Mouse (Mus musculus): ENCODE measurements around the gene Bach2.

The Bach2 gene

DNA sequence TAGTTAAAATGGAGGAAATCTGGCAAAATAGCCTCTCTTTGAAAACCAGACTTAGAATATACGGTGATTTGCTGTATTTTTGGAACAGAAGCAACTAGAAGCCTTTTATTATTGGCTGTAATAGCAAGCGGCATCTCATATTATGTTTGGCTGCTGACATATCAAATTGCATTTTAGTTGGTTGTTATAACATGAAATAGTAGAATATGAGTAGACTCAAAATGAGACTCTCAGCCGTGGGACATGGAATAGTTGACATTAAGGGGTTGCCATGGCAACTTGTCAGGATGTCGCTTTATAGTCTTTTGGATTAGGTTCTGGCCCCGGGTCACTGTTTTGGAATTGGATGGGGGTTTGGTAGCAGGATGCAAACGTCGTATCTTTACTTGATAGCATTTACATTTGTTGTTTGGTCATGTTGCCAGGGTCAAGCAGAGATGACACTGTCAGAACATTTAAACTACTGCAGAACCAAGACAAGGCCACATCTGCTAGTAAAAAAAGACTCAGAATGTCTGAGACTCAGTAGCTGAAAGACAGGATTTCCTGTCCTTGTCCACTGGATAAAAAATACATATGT lies 55.2 kb downstream of the Bach2 start:
- DNase-seq (ENCODE audit: low spot score in 2 of 2), result no peak

DNA sequence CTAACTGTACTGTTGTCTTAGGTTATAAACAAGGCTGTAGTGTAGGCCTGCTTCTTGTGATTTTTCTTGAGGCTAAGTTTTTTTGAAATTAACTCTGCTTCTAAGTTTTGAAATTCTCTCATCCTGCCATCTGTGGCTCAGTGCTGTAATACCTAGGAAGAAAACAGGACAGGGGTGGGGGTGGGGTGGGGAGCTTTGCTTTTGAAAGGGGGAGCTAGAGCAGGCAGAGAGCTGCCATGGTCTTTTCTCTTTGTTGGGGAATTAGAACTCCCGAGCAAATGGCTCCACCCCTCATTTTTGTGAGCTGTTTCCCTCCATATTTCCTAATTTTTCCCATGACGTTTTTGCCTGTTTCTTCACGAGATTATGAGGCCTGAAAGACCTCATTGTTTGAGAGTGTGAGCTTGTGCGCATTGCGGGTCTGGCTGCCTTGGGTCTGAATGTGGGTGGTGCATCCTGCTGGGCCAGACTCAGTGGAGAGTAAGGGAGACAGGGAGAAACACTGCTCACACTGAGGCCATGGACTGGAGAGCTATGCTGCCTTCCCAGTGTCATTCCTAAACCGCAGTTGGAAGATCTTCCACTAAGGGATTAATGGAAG lies 58.6 kb downstream of the Bach2 start:
- no peak for DNase-seq (ENCODE audit: low spot score in 2 of 2)

DNA sequence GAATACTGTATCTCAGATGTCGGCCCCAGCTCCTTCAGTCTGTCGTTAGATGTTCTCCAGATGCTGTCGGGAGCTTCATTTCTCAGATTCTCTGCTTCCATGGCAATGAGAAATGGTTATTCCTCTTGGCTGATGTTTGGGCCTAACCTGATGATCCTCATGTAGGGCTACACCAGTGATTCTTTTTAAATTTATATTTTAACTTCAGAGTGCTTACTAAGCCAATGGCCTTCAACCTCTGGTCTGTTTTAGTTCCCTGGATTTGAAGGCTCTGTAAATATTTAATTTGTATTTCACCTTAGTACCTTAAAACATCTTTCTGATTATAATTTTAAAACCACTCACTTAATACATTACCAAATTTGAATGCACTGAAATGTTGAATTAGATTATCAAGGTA lies 60.6 kb downstream of the Bach2 start:
- no peak for DNase-seq (ENCODE audit: low spot score in 2 of 2)

DNA sequence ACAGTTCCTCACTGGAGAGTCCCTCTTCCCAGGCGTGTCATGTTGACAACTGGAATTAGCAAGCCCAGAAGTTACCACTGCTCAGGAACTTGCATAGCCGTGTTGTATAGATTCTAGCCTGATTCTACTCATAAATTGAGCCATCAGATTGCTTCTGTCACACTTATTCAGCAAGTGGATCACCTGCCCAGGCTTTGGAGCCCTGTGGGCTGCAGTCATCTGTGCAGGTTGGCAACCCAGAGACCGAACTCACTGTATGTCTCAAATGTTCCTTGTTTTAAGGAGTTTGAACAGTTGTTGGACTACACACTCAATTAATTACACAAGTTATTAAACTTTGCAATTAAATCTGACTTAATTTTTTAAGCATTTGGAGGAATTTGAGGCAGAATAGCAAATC lies 61.4 kb downstream of the Bach2 start:
- no peak for DNase-seq (ENCODE audit: low spot score in 2 of 2)

DNA sequence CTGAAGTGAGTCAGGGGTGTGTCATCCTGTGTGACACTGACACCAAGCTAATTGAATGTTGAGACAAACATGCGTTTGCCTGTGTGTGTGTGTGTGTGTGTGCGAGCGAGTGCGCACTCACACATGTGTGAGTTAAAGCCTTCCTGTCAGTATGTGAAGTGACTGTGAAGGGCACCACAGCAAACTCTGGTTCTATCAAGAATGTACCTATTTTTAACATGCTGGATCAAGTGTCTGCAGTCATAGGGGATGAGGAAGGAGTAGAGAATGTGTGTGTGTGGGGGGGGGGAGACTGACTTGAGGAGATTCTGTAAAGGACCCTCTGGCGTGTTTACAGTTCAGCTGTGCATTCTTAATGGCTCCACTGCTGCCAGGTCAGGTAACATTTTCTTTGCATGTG lies 64.1 kb downstream of the Bach2 start:
- DNase-seq (ENCODE audit: low spot score in 2 of 2), result no peak

DNA sequence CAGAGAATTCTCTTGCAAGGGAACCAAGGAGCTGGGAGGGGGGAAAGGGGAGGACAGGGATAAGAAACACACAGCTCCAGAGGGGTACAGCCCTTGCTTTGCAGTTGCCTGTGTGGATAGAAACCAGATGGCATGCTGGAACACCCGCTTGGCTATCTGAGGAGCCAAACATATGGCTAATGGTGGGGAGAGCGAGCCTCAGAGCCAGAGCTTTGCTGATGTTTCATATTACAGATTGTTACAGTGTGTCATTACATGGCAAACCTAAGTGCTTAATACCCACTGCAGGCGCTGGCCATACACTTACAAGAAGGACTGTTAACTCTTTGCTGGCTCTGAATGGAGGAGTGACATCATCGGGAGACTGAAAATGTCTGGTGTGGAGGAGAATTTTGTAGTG lies 64.5 kb downstream of the Bach2 start:
- DNase-seq (ENCODE audit: low spot score in 2 of 2), result no peak

DNA sequence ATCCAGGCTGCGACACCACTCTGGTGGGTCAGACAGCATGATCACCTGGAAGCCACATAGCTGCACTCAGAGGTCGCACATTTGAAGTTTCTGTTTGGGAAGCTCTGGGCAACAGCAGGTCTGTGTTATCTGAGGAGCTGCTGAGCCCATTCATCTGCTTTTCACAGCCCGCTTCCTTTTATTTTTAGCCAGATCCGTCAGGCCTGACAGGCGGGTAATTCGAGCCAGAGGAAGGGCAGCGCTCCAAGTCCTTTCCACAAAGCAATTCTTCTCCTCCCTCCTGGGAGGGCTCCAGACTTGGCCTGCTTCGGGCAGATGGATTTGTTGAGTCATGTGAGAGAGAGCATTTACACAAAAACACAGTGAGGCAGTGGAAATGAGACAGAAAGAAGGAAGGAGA lies 65.1 kb downstream of the Bach2 start:
- no peak for DNase-seq (ENCODE audit: low spot score in 2 of 2)

DNA sequence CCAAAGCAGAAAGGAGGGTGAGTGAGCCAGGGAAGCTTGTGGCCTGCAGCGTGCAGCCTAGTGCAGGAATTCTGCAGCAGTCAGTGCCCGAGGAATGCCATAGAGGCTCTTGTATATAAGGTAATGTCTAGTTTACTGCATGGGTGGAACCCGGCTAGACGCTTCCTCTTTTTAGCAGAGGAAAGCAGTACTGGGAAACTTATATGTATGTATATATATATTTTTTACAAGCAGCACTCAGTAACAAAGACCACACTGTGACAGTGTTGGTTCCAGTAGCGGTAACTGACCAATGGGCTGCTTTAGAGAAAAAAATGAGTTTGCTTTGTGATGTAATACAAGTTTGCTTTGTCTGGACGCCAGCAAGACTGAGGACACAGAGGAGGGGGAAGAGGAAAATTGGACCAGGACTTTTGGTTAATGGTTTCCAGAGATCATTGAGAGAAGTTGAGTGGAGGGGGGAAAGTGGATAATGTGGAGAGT lies 65.7 kb downstream of the Bach2 start:
- no peak for DNase-seq (ENCODE audit: low spot score in 2 of 2)

DNA sequence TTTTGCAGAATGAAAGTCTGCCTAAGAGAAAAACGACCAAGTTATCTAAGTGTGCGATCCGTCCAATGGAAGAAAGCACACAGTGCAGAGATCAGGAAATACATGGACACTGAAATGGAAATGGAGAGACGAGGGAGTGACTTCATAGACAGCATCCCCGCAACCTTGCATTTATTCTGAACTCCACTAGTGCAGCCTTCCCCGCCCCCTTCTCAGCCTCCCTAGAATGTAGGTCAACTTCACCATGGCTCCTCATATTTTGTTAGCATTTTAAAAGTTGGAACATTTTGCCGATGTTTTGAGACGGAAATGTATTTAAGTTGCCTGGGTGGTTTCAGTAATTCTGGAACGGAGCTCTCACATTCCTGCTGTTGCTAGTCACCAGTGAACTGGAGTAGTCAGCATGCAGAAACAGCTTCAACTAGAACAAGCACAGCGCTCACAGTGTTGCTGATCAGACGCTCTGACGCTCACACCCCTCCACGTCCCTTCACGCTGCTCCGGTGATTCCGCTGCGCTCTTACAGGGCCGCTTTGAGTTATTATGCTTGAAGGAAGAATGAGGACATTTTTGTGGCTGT lies 66.5 kb downstream of the Bach2 start:
- DNase-seq (ENCODE audit: low spot score in 2 of 2), result no peak

DNA sequence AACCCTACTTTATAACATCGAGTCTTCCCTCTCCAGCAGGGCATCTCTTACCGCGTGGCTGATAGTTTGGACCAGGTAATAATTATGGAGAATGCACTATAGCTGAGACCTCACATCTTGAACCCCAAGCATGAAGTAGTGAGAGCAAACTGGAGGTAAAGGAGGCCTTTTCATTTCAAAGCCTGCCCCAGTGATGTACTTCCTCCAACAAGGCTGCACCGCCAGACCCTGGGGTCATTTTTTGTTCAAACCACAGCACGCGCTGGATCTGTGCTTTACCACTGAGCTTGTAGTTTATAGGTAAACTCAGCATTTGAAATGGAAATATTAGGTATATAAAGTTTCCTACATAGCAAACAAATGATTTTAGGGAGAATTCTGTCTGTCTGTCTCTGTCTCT lies 67.1 kb downstream of the Bach2 start:
- DNase-seq (ENCODE audit: low spot score in 2 of 2), result no peak

DNA sequence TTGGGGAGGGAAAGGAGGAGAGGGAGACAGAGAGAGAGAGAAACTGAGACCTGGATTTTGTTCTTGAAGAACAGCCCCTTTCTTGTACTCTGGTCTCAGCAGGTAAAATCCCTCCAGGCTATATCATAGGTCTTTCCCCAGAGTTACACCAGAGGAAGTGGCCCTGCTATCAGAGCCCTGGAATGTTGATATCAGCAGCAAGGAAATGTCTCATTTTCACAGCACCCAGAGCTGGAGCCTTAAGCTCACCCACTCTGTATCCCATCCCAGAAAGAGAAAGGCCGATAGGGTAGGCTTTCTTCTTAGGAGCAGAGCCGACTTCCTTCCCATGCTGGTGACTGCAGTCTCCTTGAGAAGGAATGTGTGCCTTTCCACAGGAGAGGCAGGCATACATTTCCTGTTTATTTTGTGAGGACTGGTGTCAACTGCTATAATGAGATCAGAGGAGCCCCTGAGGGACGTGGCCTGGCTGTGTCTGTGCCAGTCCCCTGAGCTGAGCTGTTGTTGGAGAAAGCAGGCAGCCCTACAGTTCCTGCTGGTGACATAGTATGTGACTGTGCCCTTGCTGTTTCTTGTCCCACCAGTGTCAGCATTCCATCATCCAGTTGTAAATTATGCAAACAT lies 67.7 kb downstream of the Bach2 start:
- no peak for DNase-seq (ENCODE audit: low spot score in 2 of 2)

DNA sequence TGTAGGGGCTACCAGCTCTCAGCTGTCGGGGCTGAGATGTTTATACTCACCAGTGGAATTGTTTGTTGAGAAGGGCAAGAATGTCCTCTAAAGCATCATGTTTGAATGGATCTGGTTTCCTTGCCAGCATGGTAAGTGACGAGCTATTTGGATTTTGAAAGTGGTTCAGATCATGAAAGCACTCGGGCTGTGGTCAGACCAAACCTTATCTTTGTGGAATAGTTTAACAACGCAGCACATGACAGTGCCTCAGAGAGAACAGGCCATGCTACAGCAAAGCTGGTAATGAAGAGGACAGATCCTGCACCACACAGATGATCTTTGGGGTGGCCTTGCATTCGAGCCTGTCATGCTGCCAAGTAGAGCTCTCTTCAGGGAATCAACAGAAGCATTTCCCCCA lies 68.6 kb downstream of the Bach2 start:
- DNase-seq (ENCODE audit: low spot score in 2 of 2), result no peak

DNA sequence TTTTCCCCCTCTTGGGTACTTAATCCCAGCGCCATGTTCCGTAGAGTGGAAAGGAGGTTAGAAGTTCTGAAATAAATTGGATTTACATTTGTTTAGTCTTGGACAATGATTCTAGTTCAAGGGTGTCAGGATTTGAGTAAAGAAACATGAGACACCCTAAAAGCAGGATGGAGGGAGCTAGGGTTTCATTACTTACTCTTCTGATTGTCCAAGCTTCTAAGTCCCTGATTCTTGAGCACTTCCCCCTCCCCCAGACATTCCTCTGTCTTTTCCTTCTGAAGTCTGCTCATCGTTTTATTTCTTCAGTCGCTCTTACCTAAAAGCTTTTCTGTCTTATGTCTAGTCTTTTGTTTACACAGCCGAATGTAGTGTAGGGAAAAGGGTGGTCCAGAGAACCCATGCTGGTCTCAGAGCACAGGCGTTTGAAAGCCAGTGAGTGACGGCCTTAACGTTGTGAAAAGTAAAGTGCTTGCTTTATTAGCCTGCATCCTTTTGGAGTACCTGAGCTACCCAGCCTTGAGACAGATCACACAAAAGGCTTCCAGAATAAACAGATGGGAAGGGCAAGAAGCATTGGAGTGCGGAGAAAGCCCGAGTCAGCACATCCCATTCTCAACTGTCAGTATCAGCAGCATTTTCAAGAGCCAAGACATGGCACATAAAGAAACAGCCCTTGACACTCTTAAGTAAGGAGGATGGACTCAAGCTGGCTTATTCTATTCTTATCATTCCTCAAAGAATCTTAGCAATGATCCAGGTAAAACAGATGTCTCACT lies 73.8 kb downstream of the Bach2 start:
- DNase-seq (ENCODE audit: low spot score in 2 of 2), result no peak

DNA sequence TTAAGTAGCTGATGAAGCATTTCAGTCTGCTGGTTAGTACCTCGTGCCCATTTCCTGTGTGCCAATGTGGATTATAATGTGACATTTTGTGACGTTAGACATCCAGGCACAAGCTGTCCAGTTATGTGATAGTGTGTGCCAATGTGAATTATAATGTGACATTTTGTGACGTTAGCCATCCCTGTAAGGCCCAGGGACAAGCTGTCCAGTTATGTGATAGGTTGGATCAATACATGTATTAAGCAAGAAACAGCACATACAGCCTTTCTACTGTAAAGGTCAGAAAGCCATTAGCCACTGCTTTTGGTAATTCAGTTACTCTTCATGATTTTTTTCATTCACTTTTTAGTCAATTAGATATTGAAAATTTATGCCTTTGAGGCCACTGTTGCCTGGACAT lies 76.3 kb downstream of the Bach2 start:
- no peak for DNase-seq (ENCODE audit: low spot score in 2 of 2)

DNA sequence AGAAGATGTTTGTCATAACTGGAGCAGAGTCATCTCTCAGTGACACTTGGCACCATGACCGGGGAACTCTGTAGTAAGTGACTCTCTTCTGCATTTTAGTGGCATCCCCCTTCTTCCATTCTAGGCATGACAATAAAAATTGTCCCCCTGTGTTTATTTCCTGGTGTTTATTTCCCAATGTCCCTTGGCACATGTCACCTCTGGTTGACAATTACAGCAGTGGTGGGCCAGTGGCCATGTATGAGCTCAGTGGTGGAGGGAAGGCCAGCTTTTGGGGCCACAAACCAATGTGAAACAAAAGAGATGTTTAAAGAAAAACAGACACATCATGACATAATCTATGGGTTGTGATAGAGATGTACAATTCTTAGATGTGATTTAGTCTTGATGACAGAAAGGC lies 80.0 kb downstream of the Bach2 start:
- no peak for DNase-seq (ENCODE audit: low spot score in 2 of 2)

DNA sequence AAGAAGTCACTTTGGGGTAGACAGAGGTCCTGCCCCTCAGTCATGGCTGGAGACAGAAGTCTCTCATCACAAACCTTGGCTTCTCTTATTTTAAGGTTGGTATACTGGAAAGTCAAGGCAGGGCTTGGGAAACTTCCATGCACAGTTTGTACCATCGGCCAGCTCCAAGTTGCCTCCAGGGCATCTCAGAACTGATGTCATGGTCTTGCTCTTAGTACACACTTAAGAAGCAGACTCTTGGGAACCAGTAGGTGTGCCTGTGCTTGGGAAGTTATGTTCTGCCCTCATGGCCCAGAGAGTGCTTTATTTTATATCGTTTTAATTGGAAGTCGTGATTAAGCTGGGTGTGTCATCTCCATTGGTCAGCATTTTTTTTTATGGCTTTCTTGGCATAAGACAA lies 80.7 kb downstream of the Bach2 start:
- no peak for DNase-seq (ENCODE audit: low spot score in 2 of 2)

DNA sequence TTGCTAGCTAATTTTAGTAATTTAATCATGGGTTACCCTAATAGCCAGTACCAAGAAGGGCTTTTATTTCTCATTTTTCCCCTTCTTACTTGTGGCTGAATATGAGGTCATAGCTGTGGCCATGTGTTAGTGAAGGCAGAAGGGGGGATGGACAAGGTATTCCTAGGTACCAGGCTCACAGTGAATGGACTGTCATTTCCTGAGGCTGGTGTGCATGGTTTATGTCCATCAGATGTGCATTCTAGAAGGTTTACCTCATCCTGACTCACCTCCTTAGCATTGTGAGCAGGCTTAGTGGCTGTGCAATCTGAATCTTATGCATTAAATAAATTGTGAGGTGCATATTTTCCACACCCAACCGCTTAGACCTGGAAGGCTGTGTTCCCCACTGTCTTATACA lies 81.4 kb downstream of the Bach2 start:
- DNase-seq (ENCODE audit: low spot score in 2 of 2), result no peak

DNA sequence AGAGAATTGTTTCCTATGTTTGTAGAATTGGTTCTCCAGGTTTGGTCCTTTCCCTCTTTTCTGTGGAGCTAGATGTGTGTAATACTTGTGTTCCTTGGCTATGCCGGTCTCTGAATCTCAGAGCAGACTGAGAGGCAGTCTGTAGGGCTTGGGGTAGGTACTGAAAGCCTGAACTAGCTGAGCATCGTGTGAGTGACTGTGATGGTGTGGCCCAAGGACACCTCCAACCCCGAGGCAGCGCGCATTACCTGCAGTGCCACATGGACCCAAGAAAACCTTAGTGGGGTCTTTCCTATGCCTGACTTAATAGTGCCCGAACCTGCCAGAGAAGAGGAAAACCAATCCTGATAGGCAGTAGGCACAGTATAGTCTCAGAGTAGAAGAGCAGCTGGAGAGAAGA lies 85.5 kb downstream of the Bach2 start:
- DNase-seq (ENCODE audit: low spot score in 2 of 2), result no peak

DNA sequence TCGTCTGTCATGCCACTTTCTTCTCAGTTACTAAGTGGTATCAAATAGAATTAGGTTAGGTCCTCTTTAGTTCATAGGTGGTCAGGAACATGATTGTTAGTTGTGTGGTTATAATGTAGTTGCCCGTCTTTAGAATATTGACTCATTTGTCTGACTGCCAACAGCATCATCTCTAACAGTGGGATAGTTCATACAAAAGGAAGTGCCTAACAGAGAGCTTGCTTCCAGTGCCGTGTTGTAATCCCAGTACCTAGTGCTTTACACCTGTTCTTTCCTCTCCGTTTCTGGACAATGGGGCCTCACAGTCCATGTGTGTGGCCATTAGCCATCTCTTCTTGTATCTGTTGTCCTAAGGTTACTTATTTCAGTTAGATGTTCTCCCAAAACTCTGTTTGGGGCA lies 86.4 kb downstream of the Bach2 start:
- DNase-seq (ENCODE audit: low spot score in 2 of 2), result no peak

DNA sequence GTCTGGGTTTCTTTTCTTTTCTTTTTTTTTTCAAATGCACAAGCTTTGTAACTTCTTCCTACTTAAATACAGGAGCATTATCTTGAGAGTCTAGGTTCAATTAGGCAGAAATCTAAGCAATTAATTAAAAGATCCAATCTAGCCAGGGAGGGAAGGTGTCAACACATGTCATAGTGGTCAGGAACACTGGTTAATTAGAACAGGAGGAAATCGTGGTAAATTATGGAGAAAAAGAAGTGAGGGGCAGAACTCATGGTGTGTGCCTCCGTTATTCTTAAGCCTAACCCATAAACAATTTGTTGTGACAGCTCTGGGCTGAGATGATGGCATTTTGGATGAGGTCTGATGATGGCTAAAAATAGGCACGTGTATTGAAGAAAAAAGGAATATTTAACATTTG lies 87.0 kb downstream of the Bach2 start:
- DNase-seq (ENCODE audit: low spot score in 2 of 2), result no peak

DNA sequence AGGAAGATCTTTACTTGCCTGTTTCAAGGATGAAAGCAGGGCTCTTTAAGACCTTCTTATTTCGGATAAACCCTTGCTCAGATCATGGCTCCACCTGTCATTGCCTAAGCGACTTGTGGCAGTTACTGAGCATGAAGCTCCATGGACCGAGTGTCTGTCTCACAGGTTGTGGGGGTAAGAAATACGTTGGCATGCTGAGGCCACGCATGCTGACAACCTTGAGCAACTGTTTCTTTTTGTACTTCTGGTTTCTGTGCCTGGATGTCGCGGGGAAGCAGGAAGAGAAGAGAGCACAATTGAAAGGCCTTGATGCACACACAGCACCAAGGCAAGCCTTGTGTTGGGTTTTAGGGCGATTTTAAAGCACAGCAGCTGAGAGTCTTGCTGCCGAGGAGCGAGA lies 87.7 kb downstream of the Bach2 start:
- no peak for DNase-seq (ENCODE audit: low spot score in 2 of 2)

DNA sequence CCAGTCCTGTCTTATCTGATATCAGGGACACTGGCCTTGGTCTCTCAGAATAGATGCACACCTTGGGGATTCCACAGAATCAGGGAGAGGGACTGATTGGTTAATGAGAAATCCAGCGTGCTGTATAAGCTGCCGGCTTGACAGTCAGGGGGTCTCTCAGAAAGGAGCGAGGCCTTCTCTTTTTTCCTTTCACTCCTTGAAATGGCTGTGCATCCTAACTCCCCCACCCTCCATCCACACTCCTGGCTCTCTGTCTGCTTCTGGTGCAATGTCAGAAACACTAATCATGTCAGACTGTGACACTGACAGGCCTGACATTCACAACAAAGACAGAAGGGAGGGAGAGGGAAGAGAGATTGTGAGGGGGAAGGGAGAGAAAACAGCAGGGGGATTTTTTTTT lies 88.3 kb downstream of the Bach2 start:
- no peak for DNase-seq (ENCODE audit: low spot score in 2 of 2)

DNA sequence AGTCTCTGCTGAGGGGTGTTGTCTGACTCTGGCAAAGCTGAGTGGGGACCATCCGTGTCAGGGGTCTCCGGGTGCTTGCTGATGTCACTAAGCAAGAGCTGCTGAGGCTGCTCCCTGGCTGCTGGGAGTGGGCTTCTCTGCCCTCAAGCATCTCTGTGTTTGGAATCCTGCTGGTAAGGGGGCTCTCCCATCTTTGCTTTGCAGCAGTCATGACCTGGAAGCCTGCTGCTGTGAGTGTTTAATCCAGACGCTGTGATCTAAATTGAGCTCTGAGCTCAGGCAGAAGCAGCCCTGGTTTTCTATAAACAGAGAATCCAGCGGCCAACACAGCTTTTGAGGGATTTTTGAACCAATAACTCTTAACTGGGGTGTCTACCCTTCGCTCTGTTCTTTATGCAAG lies 89.0 kb downstream of the Bach2 start:
- no peak for DNase-seq (ENCODE audit: low spot score in 2 of 2)

Measured in natural killer cell, adult 2 months (primary cell).